Mouse (Mus musculus) bone marrow, adult 2 months (tissue): ENCODE data around the gene Chac2. TPM values are rescaled to one million over a fixed set of nuclear protein-coding genes. Genes with fewer than 3 reads are reported as not detected.

Source experiments
- H3K27ac ChIP-seq: fragments of 200-500 bp; 2 replicates; pipeline ENCODE4 v1.5.1; 2012; ENCODE audit warnings: low read depth, mild to moderate bottlenecking, control low read depth, inconsistent platforms, low read length; ENCODE audit not compliant: control insufficient read depth, poor library complexity, insufficient read depth
- H3K4me1 ChIP-seq: fragments of 200-500 bp; 2 replicates; pipeline ENCODE4 v1.6.1; 2011; ENCODE audit warnings: low read length; ENCODE audit not compliant: control insufficient read depth, insufficient read depth
- H3K4me3 ChIP-seq: fragments of 200-500 bp; replicated peaks from 2 replicates; pipeline ENCODE3; 2011; ENCODE audit warnings: mild to moderate bottlenecking, low read depth, low read length, control low read depth; ENCODE audit not compliant: control insufficient read depth
- CTCF ChIP-seq: fragments of 200-500 bp; IDR thresholded peaks from 2 replicates; pipeline ENCODE4 v1.5.1; 2011; ENCODE audit warnings: low read length, control low read depth; ENCODE audit not compliant: control insufficient read depth, insufficient read depth
- POLR2A ChIP-seq: fragments of 200-500 bp; IDR thresholded peaks from 2 replicates; pipeline ENCODE4 v1.6.1; 2011; ENCODE audit warnings: low read depth, mild to moderate bottlenecking, control low read depth, low read length, borderline replicate concordance; ENCODE audit not compliant: control insufficient read depth
- WGBS: fragments of 180-500 bp; shearing (Covaris S2); methylation state at CpG from one replicate; pipeline ENCODE4 v1.1.7; 2018; 5-methylcytosine and 5-hydroxymethylcytosine counted together
- polyA plus RNA-seq: library from polyadenylated mRNA; stranded (reverse); fragments of >200 nt; gene quantifications from 2 replicates; pipeline ENCODE4 v1.2.4, GENCODE M21; 2011; ENCODE audit warnings: low replicate concordance; ENCODE audit not compliant: missing spikeins, insufficient read depth, insufficient read length

Chac2 gene
- polyA plus RNA-seq, 1 experiment: 14.8 TPM

DNA sequence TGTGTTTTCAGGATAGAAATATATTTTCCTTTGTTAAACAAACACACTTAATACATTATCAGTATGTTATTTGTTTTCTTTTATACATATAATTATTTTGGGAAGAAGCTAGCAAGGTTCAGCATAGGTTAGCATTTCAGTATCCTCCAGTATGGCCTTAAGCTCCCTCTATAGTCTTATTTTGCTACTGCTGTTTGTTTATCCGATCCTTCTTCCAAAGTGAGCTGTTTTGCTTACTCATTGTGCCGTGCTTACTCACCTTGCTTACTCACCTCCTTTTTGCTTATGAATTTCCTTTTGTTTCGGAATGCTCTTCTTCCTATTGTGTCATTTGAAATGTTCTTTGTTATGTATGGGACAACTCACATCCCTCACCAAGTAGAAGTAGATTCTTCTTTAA, 10.5 kb upstream of the Chac2 start:
- no peak overlapping the region for H3K27ac ChIP-seq
- 69% methylated on average over 3 of the region's 3 CpGs for WGBS
- TF ChIP-seq CTCF (no peak), POLR2A (no peak)
- no peak overlapping the region for H3K4me3 ChIP-seq
- H3K4me1 ChIP-seq: peaks cover 1% of the 10 kb centered on the region; the same call in 1 of the 2 replicates

DNA sequence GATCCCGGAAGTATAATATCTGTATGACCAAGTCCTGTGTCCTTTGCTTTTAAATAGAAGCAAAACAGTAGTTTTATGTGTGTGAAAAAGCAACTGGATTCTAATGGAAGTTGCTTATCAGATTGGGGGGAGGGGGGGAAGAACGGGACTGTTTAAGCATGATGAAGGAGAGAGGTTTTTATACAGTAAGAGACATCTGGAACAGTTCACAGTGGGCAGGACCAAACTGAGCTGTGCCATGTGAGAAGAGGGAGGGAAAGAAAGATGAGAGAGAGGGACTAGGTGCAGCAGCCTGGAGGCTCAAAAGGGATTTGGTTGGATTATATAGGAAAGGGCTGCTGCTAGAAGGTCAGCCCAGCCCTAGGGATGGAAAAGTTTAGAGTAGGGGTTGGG, 471 bp upstream of the Chac2 start:
- TF ChIP-seq CTCF (no peak), POLR2A (no peak)
- Histone ChIP-seq H3K4me3 (peak overlapping the region; percentile 58), H3K27ac (peak overlapping the region; percentile 74), H3K4me1 (no peaks in the 10 kb centered on the region; the same call in 1 of the 2 replicates)
- 0% methylated on average over 2 of the region's 2 CpGs for WGBS

DNA sequence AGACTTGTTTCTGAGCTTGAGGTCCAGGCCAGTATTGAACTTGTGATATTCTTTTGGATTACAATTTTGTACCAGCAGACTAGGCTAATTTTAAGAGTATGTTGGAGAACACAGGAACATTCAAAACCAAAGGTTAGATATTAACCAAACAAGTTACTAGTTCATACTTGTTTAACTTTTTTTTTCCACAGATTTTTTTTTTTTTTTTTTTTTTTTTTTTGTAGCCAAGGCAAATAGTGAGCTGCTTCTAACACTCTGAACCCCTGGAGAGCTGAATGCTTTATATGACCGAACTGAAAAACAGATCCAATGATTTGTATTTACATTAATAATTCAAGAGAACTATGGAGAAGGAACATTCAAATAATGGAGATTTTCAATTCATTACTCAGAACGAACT, 913 bp downstream of the Chac2 start:
- Histone ChIP-seq H3K4me3 (peak overlapping the region; percentile 21), H3K4me1 (no peaks in the 10 kb centered on the region; the same call in 1 of the 2 replicates), H3K27ac (no peak overlapping the region)
- 58% methylated on average over 2 of the region's 2 CpGs for whole genome bisulfite sequencing
- TF ChIP-seq CTCF: no peak
- TF ChIP-seq POLR2A: no peak

DNA sequence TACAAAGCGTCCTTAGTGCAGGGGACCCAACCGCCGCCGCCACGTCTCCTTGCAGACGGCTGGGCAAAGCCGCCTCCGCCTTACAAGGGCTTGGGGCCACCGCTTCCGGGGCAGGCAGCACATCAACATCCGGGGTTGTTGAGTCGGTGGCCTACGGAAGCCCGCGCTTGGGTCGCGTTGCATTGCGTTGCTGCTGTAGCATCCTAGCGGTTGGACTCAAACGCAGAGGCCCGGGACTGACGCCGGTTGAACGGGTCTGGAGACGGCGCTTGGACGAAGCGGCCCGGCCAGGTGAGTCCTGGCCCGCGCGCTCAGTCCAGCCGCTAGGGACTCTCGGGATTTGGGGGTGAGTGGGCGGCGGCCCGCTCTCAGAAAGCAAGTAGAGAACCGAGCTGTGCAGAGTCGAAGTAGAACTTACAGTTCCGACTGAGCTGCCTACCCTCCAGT, 31.8 kb downstream of the Chac2 start, which contains the start of gene Erlec1:
Erlec1 (minus strand) TSS at position 57 of the 447 bp plus-strand sequence.
- no peaks in the 10 kb centered on the region for H3K4me1 ChIP-seq
- peak within 1 kb of the TSS; percentile 90 for H3K27ac ChIP-seq
- H3K4me3 ChIP-seq: peak within 1 kb of the TSS; percentile 77
- TF ChIP-seq POLR2A (peak; percentile 78; the same call in 1 of the 2 replicates), CTCF (no peak)
- WGBS: under 1% methylated on average over 40 of the region's 40 CpGs

DNA sequence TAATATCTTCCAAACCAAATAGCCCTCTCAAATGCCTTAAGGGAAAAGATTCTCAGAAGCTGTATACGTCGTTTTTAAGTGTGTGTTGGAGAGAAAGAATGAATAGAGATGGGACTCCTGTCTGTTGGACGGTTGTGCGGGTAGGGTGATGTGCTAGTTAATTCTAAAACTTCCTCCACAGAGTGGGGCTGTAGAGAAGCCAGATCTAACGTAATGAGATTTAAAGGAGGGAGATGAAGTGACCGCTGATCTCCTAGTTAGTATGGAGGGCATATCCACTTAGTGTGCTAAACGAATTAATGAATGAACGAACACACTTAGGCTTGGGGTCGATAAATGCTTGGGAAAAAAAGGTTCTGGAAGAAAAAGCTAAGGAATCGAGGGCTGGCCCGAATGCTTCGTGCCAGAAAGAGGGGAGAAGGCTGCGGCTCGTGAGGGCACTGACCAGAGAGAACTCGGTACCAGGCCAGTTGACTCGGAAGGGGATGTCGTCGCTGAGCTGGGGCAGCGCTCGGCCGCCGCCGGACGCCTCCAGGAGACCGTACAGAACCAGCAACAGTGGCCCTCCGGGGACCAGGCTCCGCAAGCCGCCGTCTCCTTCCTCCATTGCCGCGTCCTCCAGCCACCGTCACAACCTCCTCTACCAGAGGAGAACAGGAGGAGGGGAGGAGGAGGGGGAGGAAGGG, 32.5 kb downstream of the Chac2 start:
- no peaks in the 10 kb centered on the region for H3K4me1 ChIP-seq
- H3K4me3 ChIP-seq: peak overlapping the region; percentile 77
- WGBS: under 1% methylated on average over 29 of the region's 32 CpGs
- no peak for TF ChIP-seq POLR2A
- no peak for TF ChIP-seq CTCF
- peak overlapping the region; percentile 90 for H3K27ac ChIP-seq

DNA sequence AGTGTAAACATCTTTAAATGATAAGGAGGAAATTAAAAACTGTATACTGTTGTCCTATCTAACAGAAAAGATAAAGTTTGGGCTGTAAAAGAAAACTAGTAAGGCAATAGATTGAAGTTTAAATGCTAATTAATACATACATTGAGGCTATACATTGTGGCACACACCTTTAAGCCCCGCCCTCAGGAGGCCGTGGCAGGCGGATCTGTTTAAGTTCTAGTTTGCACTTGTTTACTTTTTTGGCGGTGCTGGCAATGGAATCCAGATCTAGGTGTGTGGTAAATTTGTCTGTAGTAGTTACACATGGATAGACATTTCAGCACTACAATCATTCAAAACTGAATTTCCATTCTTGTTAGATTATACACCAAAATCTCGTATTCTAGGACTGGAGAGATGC, 33.3 kb downstream of the Chac2 start:
- TF ChIP-seq POLR2A (no peak), CTCF (no peak)
- no peaks in the 10 kb centered on the region for H3K4me1 ChIP-seq
- no peak overlapping the region for H3K27ac ChIP-seq
- H3K4me3 ChIP-seq: peak overlapping the region; percentile 35
- WGBS: 60% methylated on average over 5 of the region's 5 CpGs

DNA sequence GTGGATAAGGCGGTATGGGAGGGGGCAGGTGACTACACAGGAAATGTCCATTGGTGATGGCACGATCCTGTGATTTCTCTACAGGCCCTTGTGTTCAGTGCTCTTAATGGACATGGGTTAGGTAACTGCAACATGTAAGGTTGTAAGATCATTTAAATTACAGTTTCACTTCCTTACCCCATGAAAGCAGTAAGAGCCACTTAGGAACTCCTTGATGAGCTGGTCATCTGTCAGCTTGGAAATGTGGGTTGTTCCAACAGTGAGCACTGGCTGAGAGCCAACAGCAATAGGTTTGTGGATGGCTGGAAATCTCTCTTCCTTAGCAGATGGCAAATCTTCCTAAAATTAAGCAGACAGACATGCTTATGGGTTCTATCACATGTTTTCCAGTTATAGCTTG, 42.6 kb downstream of the Chac2 start:
- WGBS: 87% methylated on average over 2 of the region's 2 CpGs
- Histone ChIP-seq H3K4me3 (no peak overlapping the region), H3K27ac (no peak overlapping the region), H3K4me1 (no peaks in the 10 kb centered on the region)
- TF ChIP-seq POLR2A (no peak), CTCF (no peak)

DNA sequence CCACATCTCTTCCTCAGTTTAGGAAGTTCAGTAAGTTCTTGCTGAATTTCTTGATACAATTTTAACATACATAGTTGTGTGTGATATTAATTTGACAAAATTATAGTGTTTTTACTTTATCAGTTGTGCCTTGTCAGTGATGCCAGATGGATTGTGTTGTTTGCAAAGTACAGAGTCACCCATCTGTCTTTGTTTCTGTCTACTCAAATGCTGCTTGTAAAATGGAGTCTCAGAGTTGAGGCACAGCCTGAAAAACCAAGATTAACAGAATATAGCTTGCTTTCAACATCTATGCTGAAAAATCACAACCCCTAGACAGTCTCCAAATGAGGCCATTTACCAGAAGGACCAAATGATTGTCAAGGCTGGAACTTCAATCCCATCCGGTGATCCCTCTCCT, 57.7 kb downstream of the Chac2 start:
- WGBS: 93% methylated on average over 1 of the region's 1 CpGs
- no peak for TF ChIP-seq POLR2A
- no peak for TF ChIP-seq CTCF
- no peaks in the 10 kb centered on the region for H3K4me1 ChIP-seq
- H3K27ac ChIP-seq: no peak overlapping the region
- H3K4me3 ChIP-seq: no peak overlapping the region

DNA sequence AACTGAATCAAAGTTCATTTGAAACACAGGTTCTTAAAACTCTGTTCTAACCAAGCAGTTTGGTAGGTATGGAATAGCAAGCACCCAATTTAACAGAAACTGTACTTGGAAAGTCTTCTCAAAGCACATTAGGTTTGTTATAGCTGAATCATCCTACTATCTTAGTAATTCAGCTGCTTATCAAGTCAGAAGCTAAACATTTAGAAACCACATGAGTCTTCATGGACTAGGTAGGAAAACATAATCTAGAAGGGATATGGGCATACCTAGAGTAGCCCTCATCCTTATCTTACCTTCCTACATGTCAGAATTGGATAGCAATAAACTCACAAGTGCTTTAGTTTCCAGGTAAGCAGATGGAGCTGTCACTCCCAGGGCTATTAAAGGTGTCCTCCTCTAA, 58.1 kb downstream of the Chac2 start:
- no peak for TF ChIP-seq CTCF
- no peak for TF ChIP-seq POLR2A
- H3K4me3 ChIP-seq: no peak overlapping the region
- H3K4me1 ChIP-seq: no peaks in the 10 kb centered on the region
- no peak overlapping the region for H3K27ac ChIP-seq

Other genes starting within 250 kb of the Chac2 start
- gene Psme4, start 214.6 kb downstream of the Chac2 start, polyA plus RNA-seq: 12.3 and 28.5 TPM in 2 replicates
- not detected in 2 replicates for gene Gpr75, start 101.0 kb downstream of the Chac2 start, polyA plus RNA-seq
- 5.8 and 5.9 TPM in 2 replicates for gene Asb3, start 100.9 kb downstream of the Chac2 start, polyA plus RNA-seq
- 14.9 and 24.8 TPM in 2 replicates for gene Erlec1, start 32.0 kb downstream of the Chac2 start, polyA plus RNA-seq
- gene Gm17332, start 196.1 kb upstream of the Chac2 start, polyA plus RNA-seq: not detected in 2 replicates